Mouse (Mus musculus) layer of hippocampus, adult 9-10 months (tissue): ENCODE results near the gene Gpatch8.
A peak's percentile ranks its signal among the peaks of the same experiment; 100 is the strongest.

ENCODE experiments used
- DNase-seq: peaks from one replicate; pipeline ENCODE4 v3.0.0; 2022; ENCODE audit warnings: low spot score

Gene Gpatch8

DNA sequence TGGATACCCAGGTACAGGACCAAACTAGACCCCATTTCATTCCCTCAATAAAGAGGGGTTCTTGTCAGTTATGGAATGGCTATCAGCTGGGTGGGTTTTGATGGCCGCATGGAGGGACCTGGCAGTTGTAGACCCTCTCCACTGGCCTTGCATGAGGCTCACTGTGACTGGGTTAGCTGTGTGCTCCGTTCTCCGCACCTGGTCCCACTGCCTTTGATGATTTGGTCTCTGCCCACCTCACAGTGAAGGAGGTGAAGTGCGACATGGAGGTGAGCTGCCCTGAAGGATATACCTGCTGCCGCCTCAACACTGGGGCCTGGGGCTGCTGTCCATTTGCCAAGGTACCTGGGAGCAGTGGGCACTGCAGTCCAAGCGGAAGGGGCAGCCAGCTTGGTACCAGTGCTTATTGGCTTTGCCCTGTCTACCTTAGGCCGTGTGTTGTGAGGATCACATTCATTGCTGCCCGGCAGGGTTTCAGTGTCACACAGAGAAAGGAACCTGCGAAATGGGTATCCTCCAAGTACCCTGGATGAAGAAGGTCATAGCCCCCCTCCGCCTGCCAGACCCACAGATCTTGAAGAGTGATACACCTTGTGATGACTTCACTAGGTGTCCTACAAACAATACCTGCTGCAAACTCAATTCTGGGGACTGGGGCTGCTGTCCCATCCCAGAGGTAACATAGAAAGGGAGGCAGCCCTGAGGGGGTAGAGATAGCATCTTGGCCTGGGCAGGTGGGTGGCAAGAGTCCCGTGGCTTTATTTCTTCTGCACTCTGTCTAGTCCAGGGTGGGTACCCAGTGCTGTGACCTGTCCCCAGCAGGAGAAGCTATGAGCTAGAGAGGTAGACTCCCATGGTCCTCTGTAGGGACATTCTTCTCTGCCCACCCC lies 121.1 kb downstream of the Gpatch8 start:
- no peak for DNase-seq

DNA sequence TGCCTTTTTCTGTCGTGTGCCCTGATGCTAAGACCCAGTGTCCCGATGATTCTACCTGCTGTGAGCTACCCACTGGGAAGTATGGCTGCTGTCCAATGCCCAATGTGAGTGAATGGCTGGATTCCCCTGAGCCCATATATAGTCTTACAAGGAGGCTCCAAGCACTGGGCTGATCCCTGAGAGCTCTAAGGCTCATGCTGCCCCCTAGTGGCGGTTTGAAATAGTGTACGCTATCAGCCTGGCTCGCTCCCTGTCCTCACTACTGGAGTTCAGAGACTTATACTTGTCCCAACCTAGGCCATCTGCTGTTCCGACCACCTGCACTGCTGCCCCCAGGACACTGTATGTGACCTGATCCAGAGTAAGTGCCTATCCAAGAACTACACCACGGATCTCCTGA lies 121.8 kb downstream of the Gpatch8 start:
- DNase-seq = peak; percentile 90

DNA sequence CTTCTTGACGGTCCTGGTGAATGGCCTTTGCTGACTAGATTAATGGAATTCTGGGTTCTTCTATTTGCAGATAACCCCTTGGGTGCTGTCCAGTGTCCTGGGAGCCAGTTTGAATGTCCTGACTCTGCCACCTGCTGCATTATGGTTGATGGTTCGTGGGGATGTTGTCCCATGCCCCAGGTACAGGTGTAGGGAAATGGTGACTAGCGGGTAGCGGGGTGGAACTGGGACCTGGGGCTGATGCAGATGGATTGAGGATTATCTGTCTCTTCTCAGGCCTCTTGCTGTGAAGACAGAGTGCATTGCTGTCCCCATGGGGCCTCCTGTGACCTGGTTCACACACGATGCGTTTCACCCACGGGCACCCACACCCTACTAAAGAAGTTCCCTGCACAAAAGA lies 122.3 kb downstream of the Gpatch8 start:
- DNase-seq = no peak

DNA sequence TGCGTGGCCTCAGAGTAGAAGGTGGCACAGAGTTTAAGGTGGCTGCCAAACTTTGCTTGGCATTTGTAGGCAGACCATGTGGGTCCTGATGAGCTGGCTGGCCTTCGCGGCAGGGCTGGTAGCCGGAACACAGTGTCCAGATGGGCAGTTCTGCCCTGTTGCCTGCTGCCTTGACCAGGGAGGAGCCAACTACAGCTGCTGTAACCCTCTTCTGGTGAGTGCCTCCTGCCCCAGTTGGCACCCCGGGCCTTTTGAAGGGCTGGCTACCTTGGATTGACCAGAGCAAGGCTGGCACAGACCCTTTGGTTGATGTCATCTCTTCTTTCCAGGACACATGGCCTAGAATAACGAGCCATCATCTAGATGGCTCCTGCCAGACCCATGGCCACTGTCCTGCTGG lies 123.3 kb downstream of the Gpatch8 start:
- DNase-seq = no peak

DNA sequence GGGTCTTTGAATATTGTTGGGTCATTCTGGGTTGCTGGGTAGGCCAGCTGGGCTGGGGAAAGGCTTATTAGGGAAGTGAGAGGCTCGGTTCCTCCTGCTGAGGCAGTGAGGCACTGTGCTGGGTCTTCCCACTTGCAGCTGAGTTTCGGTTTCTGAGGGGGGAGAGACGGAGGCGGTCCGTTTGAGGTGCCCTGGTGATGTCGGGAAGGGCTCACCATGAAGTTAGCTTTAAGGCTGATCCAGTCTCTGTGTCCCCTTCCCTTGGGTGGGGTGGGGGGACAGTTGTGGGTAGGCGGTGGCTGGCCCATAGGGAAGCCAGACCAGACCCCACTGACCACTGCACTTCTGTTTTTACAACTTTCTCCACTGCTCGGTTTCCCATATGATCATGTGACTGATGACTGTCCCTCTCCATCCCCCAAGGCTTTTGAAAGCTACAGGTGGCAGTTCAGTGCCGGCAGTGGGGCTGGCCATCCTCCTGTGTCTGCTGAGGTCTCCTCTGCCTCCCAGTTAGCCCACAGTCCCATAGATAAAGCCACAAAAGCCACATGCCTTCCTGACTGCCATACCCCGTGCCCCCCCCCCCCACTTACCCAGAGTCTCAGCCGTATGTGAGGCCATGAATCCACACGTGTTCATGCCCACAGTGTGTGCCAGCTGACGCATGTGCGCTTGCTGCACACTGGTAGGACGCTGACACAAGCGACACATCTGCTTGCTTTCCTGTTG lies 123.9 kb downstream of the Gpatch8 start:
- no peak for DNase-seq

DNA sequence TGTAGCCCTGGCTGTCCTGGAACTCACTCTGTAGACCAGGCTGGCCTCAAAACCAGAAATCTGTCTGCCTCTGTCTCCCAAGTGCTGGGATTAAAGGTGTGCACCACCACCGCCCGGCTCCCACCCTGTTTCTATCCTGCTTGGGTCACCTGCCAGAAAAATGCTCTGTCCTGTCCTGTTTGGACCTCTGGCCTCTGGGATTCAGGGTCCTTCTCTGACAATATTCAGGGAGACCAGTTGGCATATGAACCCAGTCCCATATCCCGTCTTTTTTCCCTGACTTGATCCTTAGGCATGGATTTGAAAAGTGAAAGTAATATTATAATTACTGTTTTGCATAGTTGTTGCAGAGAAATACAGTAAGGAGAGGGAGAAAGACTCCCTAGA lies 124.5 kb downstream of the Gpatch8 start:
- DNase-seq = no peak

DNA sequence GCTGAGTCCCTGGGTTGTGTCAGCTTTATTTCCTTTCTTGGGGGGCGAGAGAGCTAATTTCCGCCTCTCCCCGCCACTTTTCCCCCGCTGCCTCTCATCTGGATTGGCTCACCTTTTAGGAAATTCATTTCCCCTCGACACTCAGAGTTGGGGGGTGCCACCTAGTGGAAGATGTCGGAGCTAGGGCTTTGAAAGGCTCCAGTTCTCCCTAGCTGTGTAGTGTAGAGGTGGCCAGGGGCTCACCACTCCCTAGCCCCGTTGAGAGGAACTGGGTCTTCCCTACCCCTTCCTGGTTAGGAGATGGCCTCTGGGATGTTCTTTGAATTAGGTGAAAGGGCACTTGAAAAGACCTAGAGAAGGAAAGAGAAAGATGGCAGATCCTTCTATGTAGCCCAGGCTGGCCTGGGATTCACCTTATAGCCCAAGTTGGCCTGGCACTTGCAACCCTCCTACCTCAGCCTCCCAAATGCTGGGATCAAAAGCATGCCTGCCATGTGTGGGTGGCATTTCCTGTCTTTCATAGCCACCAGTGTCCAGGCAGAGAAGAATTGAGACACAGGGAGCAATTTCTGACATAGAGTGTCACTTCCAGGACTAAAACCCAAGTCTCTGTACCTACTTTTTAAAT lies 125.1 kb downstream of the Gpatch8 start:
- DNase-seq = no peak

DNA sequence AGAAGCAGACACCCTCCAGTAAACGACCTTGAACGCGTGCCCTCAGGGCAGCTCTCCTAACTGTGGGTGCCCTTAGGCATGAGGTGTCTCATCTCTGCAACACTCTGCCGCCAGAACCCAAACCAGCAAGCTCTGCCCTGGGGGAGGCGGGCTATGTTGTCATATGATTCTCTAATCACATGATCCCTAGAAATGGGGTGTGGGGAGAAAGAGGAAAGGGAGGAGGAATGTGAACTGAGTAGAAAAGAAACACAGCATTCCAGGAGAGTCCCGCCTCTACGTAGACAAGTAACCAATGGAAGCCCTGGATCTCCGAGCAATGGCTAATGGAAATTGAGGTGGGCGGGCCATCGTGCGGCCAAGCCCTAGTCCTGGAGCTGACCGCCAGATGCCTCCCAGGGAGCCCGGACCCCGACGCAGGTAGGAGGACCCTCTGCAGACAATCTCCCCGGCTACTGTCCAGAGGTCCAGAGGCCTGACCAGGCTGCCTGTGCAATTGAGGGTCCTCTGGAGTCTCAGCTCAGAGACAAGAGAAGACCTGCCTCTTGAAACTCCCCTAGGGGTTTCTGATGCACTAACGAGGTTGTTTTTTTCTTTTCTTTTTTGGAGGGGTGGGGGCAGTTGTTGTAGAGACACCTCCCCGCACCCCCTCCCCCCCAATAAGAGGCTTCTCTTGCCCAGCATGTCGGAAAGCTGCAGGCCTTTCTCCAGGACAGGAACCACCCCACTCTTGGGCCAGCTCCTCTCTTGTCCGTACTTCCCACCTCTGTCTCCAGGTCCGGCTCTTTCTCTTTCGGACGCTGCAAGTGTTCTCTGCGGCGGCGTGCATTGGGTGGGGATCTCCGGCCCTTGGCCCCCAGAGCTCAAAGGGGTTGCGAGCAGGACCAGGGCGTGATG lies 125.8 kb downstream of the Gpatch8 start, which contains the start of gene Grn:
Grn (plus strand) TSS at position 195 of the 897 bp plus-strand sequence.
- DNase-seq = peak; percentile 95

DNA sequence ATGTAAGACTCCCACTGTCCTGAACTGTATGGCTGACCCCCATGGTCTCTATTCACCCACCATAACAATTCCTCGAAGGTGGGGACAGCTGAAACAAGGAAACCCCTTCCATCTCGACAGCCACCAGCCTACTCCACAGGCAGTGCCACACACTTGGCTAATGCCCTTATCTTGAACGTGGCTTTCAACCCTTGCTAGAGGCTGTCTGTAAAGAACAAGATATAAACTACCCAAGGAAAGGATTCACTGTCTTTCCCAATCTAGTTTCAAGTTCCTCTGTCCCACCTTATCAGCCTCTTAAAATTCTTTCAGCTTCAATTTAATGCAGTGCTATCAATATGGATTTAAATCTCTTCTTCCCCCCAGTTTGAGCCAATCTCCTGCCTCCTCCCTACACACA lies 126.6 kb downstream of the Gpatch8 start:
- DNase-seq = no peak

DNA sequence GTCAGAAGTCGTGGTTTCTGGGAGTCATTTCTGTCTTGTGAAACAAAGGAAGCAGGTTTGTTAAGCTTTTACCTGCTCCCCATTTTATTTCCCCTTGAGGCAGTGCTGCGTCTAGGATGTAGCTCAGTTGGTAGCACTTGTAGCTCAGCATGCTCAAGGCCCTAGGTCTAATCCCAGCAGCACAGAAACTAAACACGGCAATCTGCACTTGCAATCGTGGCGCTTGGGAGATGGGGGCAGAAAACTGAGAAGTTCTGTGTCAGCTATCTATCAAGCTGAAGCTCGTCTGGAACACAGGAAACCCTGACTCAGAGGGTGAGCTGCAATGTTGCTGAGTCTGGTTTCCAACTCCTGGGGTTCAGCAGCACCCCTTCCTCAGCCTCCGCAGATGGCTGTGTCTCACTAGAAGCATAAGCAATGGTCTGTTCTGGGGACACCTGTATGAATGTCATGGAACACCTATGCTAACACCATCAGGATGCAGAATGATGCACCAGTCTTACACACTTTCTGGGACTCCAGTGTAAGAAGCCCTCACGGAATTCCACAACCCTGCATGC lies 127.1 kb downstream of the Gpatch8 start:
- no peak for DNase-seq
